Mouse (Mus musculus): ENCODE measurements at regions not wholly inside any gene's neighbourhood (a gene's known extent, or its start where the extent isn't known, plus 50 kb on each side); places are given as distances from the start of the nearest gene placed in this dataset.

- TF ChIP-seq POLR2A (IDR thresholded peaks at IDR 0.05; ENCODE audit: low read depth, low read length) (no peak), CTCF (IDR thresholded peaks at IDR 0.05; ENCODE audit: borderline replicate concordance, insufficient read depth, low read length) (no peak)
Measured at GRCm38 (mm10) chr7:68480336-68480735, 206.7 kb downstream of the Fam169b start.
